14 mouse cellular contexts compared by ENCODE assay signal in the genomic region with DNA sequence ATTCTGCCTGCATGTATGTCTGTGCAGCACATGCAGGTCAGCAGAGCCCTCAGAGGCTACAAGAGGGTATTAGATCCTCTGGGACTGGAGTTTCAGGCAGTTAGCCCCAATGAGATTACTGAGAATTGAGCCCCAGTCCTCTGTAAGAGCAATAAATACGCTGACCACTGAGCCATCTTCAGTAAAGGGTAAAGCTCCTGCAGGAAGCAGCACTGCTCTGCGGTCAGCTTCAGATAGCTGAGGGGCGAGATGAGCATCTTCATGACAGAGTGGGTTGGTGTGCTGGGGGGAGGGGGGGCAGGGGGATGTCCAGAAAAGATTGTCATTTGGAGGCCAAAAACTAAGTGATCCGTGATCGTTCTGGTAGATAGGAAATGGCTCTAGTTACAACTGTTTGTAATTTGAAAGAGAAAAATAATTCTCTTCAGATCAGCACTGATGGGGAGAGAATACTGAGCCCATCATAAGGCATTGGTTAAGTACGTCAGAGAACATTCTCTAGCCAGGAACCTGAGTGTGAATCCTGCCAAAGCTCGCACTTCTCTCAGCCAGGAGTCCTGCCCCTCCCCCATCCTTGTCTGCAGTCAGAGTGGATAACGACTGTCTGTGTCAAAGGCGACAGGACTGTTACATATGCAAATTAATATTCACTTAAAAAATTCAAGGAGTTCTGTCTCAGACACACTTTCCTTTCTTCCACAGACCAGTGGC. TPM values are rescaled to one million over a fixed set of nuclear protein-coding genes. Genes with fewer than 3 reads are reported as not detected.
DNase-seq lines count a peak whose midpoint lies in the region; ATAC-seq and TF ChIP-seq lines count a peak whose summit lies in the region.
"Had no signal": no experiment of that assay in that cellular context is flagged by ENCODE, and none has a peak within 500 bp of the region (broad histone marks: within the 10 kb centered on the region; RNA-seq: fewer than 3 reads in every experiment).

No protein-coding gene starts in this region.

- 74% methylated on average over 9 of the region's 9 CpGs for WGBS in forebrain, embryonic 12.5 days
- WGBS in liver, embryonic 14.5 days (ENCODE audit: insufficient replicate concordance): 38% methylated on average over 9 of the region's 9 CpGs

- ATAC-seq in forebrain, embryonic 12.5 days (ENCODE audit: low FRiP score): peak; percentile 20; the same call in 1 of the 2 replicates
- ATAC-seq in liver, embryonic 14.5 days (ENCODE audit: insufficient read depth): peak; percentile 60; the same call in 1 of the 2 replicates

- no peaks in the 10 kb centered on the region for H3K9me3 ChIP-seq in forebrain, embryonic 12.5 days
- H3K9me3 ChIP-seq in liver, embryonic 14.5 days (ENCODE audit: control insufficient read depth, low read length): no peaks in the 10 kb centered on the region
- H3K9me3 ChIP-seq: heart, embryonic 13.5 days; limb, embryonic 13.5 days; midbrain, embryonic 12.5 days had no signal

- no peak for TF ChIP-seq EP300 in liver, embryonic 14.5 days (IDR thresholded peaks at IDR 0.05; ENCODE audit: low read depth)

- H3K27me3 ChIP-seq in forebrain, embryonic 12.5 days: no peaks in the 10 kb centered on the region
- H3K27me3 ChIP-seq in liver, embryonic 14.5 days (ENCODE audit: control insufficient read depth, insufficient read depth, low read length): no peaks in the 10 kb centered on the region
- H3K27me3 ChIP-seq: limb, embryonic 13.5 days; midbrain, embryonic 12.5 days had no signal

- H3K4me1 ChIP-seq in forebrain, embryonic 12.5 days: peaks cover 6% of the 10 kb centered on the region; the same call in 1 of the 2 replicates
- H3K4me1 ChIP-seq in liver, embryonic 14.5 days (replicated peaks; ENCODE audit: control insufficient read depth in 2 of 2, insufficient read depth in 2 of 2, low read length in 1 of 2): peaks cover 7 to 16% of the 10 kb centered on the region in 2 experiments

- H3K4me3 ChIP-seq in gastrocnemius, adult 2 months: no peak overlapping the region
- no peak overlapping the region for H3K4me3 ChIP-seq in forebrain, embryonic 12.5 days (replicated peaks)
- no peak overlapping the region for H3K4me3 ChIP-seq in liver, embryonic 14.5 days (ENCODE audit: insufficient read depth in 1 of 2, low read depth in 2 of 2, low read length in 2 of 2)
- H3K4me3 ChIP-seq: erythroblast, embryonic 14.5 days; heart, embryonic 13.5 days; limb, embryonic 13.5 days; midbrain, embryonic 12.5 days had no signal

- intact Hi-C loops in gastrocnemius, adult 2 months (cut with DNase I): no loop called here

- no peak overlapping the region for H3K9ac ChIP-seq in forebrain, embryonic 12.5 days
- no peak overlapping the region for H3K9ac ChIP-seq in liver, embryonic 14.5 days (replicated peaks)
- H3K9ac ChIP-seq: heart, embryonic 13.5 days; limb, embryonic 13.5 days; midbrain, embryonic 12.5 days had no signal

- TF ChIP-seq CTCF in gastrocnemius, adult 2 months (IDR thresholded peaks at IDR 0.05): no peak
- TF ChIP-seq CTCF in liver, embryonic 14.5 days (IDR thresholded peaks at IDR 0.05; ENCODE audit: low read depth): no peak

- no peak for DNase-seq in gastrocnemius, adult 2 months
- no peak for DNase-seq in gastrocnemius, postnatal 25 days
- peak; percentile 5 to 9 for DNase-seq in layer of hippocampus, postnatal 10 days (ENCODE audit: low spot score in 2 of 2)
- no peak for DNase-seq in layer of hippocampus, postnatal 36 days
- no peak for DNase-seq in liver, embryonic 14.5 days (ENCODE audit: low read depth in 3 of 3, low spot score in 3 of 3)
- DNase-seq in adrenal gland, postnatal 36 days: no peak
- DNase-seq in kidney, postnatal 10 days: no peak
- DNase-seq: gastrocnemius, postnatal 10 days had no signal

- no peak overlapping the region for H3K4me2 ChIP-seq in forebrain, embryonic 12.5 days
- no peak overlapping the region for H3K4me2 ChIP-seq in liver, embryonic 14.5 days (ENCODE audit: low read depth)
- H3K4me2 ChIP-seq: heart, embryonic 13.5 days; limb, embryonic 13.5 days; midbrain, embryonic 12.5 days had no signal

- no peaks in the 10 kb centered on the region for H3K36me3 ChIP-seq in forebrain, embryonic 12.5 days (replicated peaks)
- H3K36me3 ChIP-seq in liver, embryonic 14.5 days (replicated peaks; ENCODE audit: control insufficient read depth, insufficient read depth, low read depth): no peaks in the 10 kb centered on the region

- peak overlapping the region; percentile 43; the same call in 1 of the 2 replicates for H3K27ac ChIP-seq in gastrocnemius, adult 2 months
- H3K27ac ChIP-seq in forebrain, embryonic 12.5 days: no peak overlapping the region
- H3K27ac ChIP-seq in liver, embryonic 14.5 days: no peak overlapping the region
- H3K27ac ChIP-seq: heart, embryonic 13.5 days; kidney, postnatal 0 days; limb, embryonic 13.5 days; midbrain, embryonic 12.5 days had no signal

RNA-seq across cellular contexts. Expression of gene Kctd21, which starts 14.1 kb away (rescaled TPM):
- 1 to 10 TPM; 3.4 to 5.1 TPM for total RNA-seq in gastrocnemius, adult 2 months (2021)
- total RNA-seq in gastrocnemius, postnatal 25 days (2021): 1 to 10 TPM; 2.9 to 3.8 TPM
- 1 to 10 TPM; 6.9 to 8.9 TPM for total RNA-seq in layer of hippocampus, postnatal 10 days (2021)
- total RNA-seq in layer of hippocampus, postnatal 36 days (2021): 10 to 100 TPM; 13.8 to 15.6 TPM
- 4.3 and 5.2 TPM in 2 replicates for polyA plus RNA-seq in forebrain, embryonic 12.5 days (2016; fragmentation: Nextera tagmentation; extraction: Ambion mirVana)
- polyA plus RNA-seq in liver, embryonic 14.5 days (2012; rRNA removed): 0.79 and 0.80 TPM in 2 replicates
- 0.76 and 0.96 TPM in 2 replicates for polyA plus RNA-seq in liver, embryonic 14.5 days (2014; fragmentation: Nextera tagmentation; extraction: Ambion mirVana)
- 10 to 100 TPM in 1 of 2 experiments, 1 to 10 TPM in 1; 7.8 to 11.3 TPM for total RNA-seq in adrenal gland, postnatal 36 days (2021)
- polyA plus RNA-seq: erythroblast, embryonic 14.5 days had no signal

RNA-seq across cellular contexts. Expression of gene Usp35, which starts 14.4 kb away (rescaled TPM):
- total RNA-seq in gastrocnemius, adult 2 months (2021): under 1 TPM; 0.45 to 0.64 TPM
- total RNA-seq in gastrocnemius, postnatal 25 days (2021): 1 to 10 TPM in 1 of 2 experiments, under 1 TPM in 1; 1.00 to 1.2 TPM
- total RNA-seq in layer of hippocampus, postnatal 10 days (2021): 10 to 100 TPM; 10.8 to 14.0 TPM
- total RNA-seq in layer of hippocampus, postnatal 36 days (2021): 10 to 100 TPM; 12.9 to 14.1 TPM
- polyA plus RNA-seq in forebrain, embryonic 12.5 days (2016; fragmentation: Nextera tagmentation; extraction: Ambion mirVana): 3.0 and 3.3 TPM in 2 replicates
- polyA plus RNA-seq in liver, embryonic 14.5 days (2012; rRNA removed): 0.29 and 0.36 TPM in 2 replicates
- polyA plus RNA-seq in liver, embryonic 14.5 days (2014; fragmentation: Nextera tagmentation; extraction: Ambion mirVana): 0.14 and 0.18 TPM in 2 replicates
- total RNA-seq in adrenal gland, postnatal 36 days (2021): 1 to 10 TPM; 4.9 to 8.7 TPM

RNA-seq across cellular contexts. Expression of gene Alg8, which starts 25.1 kb away (rescaled TPM):
- 1 to 10 TPM; 3.1 to 4.7 TPM for total RNA-seq in gastrocnemius, adult 2 months (2021)
- total RNA-seq in gastrocnemius, postnatal 25 days (2021): 1 to 10 TPM; 3.2 to 4.1 TPM
- total RNA-seq in layer of hippocampus, postnatal 10 days (2021): 10 to 100 TPM; 10.6 to 11.3 TPM
- 10 to 100 TPM; 10.6 to 12.0 TPM for total RNA-seq in layer of hippocampus, postnatal 36 days (2021)
- polyA plus RNA-seq in forebrain, embryonic 12.5 days (2016; fragmentation: Nextera tagmentation; extraction: Ambion mirVana): 35.4 and 36.4 TPM in 2 replicates
- polyA plus RNA-seq in liver, embryonic 14.5 days (2012; rRNA removed): 23.8 and 25.6 TPM in 2 replicates
- 30.5 and 33.4 TPM in 2 replicates for polyA plus RNA-seq in liver, embryonic 14.5 days (2014; fragmentation: Nextera tagmentation; extraction: Ambion mirVana)
- 10 to 100 TPM; 14.0 to 21.1 TPM for total RNA-seq in adrenal gland, postnatal 36 days (2021)

RNA-seq across cellular contexts. Expression of gene Ndufc2, which starts 53.5 kb away (rescaled TPM):
- 100 to 1,000 TPM; 254 to 341 TPM for total RNA-seq in gastrocnemius, adult 2 months (2021)
- total RNA-seq in gastrocnemius, postnatal 25 days (2021): 100 to 1,000 TPM; 322 to 325 TPM
- total RNA-seq in layer of hippocampus, postnatal 10 days (2021): 100 to 1,000 TPM; 270 to 275 TPM
- total RNA-seq in layer of hippocampus, postnatal 36 days (2021): 100 to 1,000 TPM; 221 to 238 TPM
- polyA plus RNA-seq in forebrain, embryonic 12.5 days (2016; fragmentation: Nextera tagmentation; extraction: Ambion mirVana): 392 and 393 TPM in 2 replicates
- polyA plus RNA-seq in liver, embryonic 14.5 days (2012; rRNA removed): 95.8 and 107 TPM in 2 replicates
- polyA plus RNA-seq in liver, embryonic 14.5 days (2014; fragmentation: Nextera tagmentation; extraction: Ambion mirVana): 242 and 250 TPM in 2 replicates
- total RNA-seq in adrenal gland, postnatal 36 days (2021): 100 to 1,000 TPM; 306 to 313 TPM

Comparison
In these comparisons a context has a peak if more than half of its experiments do, and no peak if none do; other contexts are left out.
1. DNase-seq: peak in layer of hippocampus, postnatal 10 days (2 of 2); none in gastrocnemius, adult 2 months (single experiment), gastrocnemius, postnatal 25 days (single experiment), layer of hippocampus, postnatal 36 days (0 of 2), liver, embryonic 14.5 days (0 of 3), adrenal gland, postnatal 36 days (0 of 2) and kidney, postnatal 10 days (single experiment).